Mouse (Mus musculus) heart, postnatal 4 days (tissue): ENCODE results near the gene Litaf. TPM values are rescaled to one million over a fixed set of nuclear protein-coding genes. Genes with fewer than 3 reads are reported as not detected.
"Not testable (repeated sequence)": the region's sequence is repeated elsewhere in the genome, so short reads cannot be mapped to it uniquely, and the experiment has no call there.

Experiments used
- DNase-seq: peaks from one replicate; pipeline ENCODE4 v3.0.0; 2021
- total RNA-seq, 2 experiments: library from RNA; stranded (reverse); gene quantifications; 2 replicates each; pipeline ENCODE4 v1.2.3; 2021

The Litaf gene
- total RNA-seq, 2 experiments from 2014 or later: 50.0 to 60.4 TPM

- no peak for DNase-seq
These were observed 44.4 kb downstream of the Litaf start for GRCm38 (mm10) chr16:11021403-11022112.

DNA sequence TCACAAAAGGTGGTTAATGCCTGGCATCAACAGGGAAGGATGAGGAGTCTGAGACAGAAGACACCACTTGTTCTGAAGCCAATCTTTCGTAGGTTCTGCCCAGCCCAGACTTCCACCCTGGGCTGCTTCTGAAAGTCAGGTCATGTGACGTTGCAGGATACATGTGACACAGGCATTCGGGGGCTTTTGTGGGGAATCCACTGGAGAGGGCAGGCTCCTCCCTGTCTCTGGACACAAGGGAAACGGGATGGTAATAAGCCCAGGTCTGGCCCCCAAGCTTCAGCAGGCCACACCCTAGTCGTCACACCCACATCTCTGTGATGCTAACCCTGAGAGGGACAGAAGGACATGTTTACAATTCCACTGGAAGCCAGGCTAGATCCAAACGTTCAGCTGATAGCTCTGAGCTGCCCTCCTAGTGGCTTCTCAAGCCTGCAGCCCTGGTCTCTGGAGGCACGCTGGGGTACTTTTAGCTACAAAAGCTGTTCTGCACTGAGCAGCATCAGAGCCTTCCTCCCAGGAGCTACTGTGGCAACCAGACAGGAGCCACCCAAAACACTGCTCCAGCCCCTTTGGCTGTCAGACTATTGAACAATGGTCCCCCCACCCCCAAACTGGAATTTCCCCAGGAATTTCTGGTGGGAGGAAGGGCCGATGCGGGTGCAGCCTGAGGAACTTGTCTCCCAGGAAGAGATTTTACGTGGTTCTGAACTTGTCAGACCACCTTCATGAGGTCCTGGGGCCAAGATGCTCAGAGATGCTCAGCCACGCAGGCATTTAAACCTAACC is 48.0 kb downstream of the Litaf start:
- DNase-seq: peak; percentile 16

GRCm38 (mm10) chr16:11016353-11016752 is 49.6 kb downstream of the Litaf start:
- peak; percentile 32 for DNase-seq

GRCm38 (mm10) chr16:11014407-11014806 is 51.5 kb downstream of the Litaf start:
- no peak for DNase-seq

DNA sequence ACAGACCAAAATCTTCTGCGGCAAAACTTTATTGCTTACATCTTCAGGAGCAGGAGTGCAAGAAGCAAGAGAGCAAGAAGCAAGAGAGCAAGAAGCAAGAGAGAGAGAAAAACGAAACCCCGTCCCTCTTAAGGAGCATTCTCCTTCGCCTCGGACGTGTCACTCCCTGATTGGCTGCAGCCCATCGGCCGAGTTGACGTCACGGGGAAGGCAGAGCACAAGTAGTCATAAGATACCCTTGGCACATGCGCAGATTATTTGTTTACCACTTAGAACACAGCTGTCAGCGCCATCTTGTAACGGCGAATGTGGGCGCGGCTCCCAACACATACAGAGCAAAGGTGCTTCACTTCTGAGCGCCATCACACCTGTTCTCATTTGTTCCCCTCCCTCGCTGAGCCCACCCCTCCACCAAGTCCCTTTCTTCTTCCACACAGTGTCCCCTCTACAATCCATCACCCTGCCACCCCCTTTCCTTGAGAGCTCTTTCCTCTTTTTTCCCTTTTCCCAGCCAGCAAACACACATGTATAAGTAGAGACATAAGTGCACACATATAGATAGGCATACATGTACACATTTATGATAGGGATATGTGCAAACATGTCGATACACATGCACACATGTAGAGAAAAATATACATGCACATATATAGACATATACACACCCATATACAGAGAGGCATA is 52.4 kb downstream of the Litaf start:
- DNase-seq: not testable (repeated sequence)

DNA sequence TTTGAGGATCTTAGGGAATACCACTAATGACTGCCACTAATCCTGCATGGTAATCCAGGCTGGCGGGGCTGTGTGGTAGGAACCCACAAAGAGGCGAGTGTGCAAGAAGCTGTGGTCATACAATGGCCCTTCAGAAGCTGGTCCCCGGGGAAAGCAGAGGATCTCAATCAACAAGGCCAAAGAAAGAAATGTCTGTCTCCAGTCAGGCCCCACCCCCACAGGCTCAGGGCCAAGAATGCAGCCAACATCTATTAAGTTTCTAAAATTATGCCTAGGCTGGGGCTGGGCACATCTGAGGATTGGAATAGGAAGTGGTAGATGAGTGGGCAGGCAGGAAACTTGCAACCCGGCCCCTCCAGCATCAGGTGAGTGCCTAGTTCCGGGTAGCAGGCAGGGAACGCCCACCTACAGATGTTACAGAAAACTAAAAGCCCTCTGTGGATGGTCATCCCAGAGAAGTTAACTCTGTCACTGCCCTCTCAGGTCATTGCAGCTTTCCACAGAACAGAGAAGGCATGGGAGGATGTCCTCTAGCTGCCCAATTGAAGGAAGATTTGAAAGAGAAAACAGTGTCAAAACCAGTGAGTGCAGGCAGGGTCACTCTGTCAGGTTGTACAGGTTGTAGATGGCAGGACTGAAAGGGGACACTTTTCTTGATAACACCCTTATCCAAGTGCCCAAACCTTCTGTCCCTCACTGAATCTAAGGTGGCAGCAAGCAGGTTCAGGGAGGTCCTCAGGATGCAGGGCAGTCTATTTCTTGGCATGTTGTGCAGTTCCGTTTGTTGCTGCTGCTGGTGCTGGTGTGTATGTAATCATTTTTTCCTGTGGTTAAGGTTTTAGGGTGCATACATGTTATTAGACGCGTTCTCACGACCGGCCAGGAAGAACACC is 53.1 kb downstream of the Litaf start:
- peak; percentile 83 for DNase-seq

DNA sequence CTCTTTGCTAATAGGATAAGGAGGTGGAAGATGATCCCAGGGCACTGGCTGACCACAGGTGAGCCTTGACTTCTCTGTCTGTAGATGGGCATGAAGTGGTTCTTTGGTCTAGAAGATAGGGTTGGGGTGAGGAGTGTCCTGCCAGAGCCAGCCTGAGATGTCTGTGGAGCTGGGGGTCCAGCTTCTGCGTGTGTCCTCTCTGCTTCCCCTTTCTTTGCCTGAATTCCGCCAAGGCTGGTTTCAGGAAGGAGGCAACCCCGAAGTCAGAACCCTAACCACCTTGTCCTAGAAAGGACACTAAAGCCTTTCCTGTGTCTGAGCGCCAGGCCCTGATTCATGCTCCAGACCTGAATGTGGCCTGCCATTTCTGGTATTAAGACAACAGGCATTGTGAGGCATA is 54.0 kb downstream of the Litaf start:
- DNase-seq: no peak

GRCm38 (mm10) chr16:11011206-11011605 is 54.8 kb downstream of the Litaf start:
- DNase-seq: no peak

- no peak for DNase-seq
These were observed 55.7 kb downstream of the Litaf start for GRCm38 (mm10) chr16:11010270-11010669.

GRCm38 (mm10) chr16:11008162-11008991 is 57.6 kb downstream of the Litaf start:
- DNase-seq: peak; percentile 90

DNA sequence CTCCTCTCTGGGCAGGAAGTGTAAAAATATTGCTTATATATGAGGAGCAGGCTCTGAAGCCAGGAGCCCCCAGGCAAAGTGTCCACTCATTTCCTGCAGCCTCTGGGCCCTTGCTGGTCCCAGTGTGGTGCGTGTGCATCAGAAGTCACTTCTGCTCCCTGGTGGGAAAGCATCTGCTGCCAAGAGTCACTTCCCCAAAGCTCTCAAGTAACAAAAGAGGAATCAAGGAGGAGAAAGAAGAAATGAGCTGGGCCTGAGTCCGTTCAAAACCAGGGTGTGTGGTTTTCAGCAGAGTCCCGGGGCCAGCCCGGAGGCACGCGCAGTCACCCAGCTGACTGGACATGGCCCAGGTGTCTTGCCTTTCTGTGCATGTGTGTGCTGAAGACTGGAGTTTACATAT is 59.9 kb downstream of the Litaf start:
- peak; percentile 28 for DNase-seq

DNA sequence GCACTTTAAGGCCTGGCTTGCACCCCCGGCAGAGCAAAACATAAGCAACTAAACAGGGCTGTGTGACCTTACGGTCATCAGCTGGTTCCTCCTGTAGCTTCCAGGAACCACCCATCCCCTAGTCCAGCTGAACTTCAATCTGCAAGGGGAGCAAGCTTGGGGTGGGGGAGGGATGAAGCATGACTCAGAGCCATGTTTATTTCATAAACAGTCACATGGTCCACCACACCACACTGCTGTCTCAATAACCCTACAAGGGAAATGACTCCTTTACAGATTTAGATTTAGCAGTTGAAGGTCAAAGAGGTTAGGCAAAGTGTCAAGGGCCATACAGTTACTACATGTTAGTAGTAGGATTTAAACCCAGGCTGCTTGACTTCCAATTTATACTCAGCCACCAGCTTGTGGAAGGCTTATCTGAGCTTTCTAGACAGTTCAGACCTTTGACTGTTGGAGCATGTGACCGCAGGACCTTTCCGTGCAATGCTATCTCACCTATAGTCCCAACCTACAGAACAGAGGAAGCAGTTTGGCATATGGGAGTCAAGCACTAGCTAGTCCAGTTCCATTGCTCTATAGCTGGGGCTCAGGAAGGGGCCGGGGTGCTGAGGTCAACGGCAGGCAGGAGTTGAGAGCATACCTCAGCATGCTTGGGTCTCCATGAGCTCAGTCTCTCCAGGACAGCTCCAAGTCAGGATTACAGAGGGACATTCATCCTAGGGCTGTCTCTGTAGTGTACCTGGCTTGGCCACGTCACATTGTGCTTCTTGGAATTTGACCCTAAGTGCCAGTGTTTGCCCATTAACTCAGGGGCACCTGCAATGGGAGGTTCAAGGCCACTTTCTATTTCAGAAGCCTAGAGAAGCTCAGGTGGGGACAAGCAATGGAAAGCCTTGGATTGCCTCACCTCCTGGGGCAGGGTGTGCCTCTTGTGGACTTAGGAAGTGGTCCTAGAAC is 64.0 kb downstream of the Litaf start:
- no peak for DNase-seq

DNA sequence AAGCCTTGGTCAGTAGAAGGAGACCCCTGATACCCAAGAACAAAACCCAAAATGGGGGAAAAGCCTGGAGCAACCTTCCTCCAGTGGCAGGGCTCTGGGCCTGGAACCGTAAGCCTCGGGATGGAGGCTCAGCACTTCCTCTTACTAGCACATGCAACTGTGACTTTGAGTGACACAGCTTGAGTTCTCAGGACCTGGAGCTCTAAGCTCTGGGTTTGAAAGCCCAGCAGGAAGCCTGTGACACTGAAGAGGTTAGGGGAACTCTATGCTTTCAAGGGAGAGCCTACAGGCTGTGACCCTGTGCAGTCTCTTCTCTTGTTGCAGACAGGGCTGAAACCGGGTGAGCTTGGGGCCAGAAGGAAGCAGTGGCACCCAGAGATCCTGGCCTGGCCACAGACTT is 66.1 kb downstream of the Litaf start:
- DNase-seq: no peak

- DNase-seq: no peak
These were observed 67.7 kb downstream of the Litaf start for GRCm38 (mm10) chr16:10998224-10998623.

DNA sequence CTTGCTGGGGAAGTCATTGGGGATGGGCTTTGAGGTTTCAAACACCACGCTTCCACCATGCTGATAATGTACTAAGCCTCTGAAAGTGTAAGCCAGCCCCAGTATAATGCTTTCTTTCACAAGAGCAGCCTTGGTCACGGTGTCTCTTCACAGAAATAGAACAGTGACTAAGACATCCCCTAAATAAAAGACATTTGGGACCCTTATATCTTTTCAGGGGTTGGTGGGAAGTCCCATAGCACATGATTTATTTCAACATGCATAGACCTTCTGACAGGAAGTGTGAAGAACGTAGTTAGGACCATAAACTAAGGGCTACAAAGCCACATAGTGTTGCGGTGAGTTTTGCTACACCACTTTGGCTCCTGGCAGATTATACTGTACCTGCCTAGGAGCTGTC is 69.4 kb downstream of the Litaf start:
- DNase-seq: no peak

DNA sequence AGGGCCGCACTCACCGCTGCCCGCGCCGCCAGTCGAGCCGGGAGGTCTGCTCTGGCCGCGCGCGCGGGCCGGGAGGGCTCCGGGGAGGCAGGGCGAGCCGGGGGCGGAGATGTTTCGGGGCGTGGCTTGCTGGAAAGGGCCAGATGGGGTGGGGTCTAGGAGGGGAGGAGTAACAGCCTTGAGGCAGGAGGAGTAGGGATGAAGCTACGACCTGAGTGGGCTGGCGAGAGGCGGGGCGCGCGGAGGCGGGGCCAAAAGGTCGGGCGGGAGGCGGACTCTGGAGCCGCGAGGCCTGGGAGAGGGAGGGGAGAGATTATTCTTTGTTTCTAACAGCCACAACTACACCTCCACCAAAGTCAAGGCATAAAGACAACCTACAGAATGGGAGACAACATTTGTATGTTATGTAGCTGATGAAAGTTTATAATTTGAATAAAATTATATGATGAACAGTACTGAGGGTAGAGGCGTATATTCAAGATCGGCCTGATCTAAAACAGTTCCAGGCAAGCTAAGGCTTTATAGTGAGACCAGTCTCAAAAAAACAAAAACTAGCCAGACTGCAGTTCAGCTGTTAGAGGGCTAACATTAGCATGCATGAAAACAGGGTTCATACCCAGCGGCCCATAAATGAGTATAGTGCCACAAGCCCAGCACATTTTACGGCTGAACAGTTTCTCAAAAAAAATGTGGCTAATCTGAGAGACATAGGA is 72.8 kb downstream of the Litaf start:
- peak; percentile 97 for DNase-seq

DNA sequence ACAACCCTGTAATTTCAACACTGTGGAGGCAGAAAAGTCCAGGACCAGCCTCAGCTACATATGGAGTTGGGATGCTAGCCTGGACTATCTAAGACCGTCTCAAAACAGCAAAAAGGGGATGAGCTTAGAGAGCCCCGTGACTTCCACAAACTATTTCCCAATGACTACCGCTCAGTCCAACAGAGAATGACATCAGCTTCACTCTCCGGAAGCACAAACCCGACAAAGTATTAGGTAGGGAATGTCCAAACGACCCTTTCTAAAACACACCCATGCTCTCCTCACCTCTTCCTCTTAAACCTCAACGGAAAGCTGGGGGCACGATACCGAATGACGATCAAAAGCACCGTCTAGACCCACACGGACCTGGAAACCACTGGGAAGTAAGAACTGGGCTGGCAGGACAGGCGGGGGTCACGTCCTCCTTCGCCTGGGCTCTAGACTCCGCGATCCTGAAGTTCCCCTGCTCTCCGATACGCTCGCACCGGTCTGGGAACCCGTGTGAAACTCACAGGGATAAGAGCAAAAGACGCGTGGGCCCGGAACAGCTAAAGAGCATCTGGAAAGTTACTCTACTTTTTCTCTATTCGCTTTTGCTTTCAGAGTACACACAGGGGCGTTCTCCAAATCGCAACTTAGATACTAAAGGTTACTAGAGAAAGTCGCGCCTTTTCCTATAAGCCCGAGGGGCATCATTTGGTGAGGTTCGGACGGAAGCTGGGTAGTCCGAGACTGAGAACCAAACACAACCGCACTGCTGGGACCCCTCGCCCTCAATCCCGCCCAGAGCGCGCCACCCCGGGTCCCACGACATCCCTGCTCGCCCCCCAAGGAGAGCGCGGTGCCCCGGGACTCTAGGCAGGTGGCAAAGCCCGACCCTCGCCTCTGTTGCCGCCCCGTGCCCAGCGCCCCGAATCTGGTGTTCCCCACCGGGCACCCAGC is 73.6 kb downstream of the Litaf start:
- peak; percentile 48 for DNase-seq

GRCm38 (mm10) chr16:10991737-10992089 is 74.2 kb downstream of the Litaf start:
- DNase-seq: no peak
